Mouse (Mus musculus) right cerebral cortex, postnatal 4 days (tissue): ENCODE data around the gene Anks1b.

Experiments used
- DNase-seq: peaks from one replicate; pipeline ENCODE4 v3.0.0-alpha.2; 2022

The Anks1b gene

GRCm38 (mm10) chr10:90970560-90970959 is 1097.3 kb downstream of the Anks1b start:
- DNase-seq: no peak

GRCm38 (mm10) chr10:90974084-90974483 is 1100.8 kb downstream of the Anks1b start:
- no peak for DNase-seq

DNA sequence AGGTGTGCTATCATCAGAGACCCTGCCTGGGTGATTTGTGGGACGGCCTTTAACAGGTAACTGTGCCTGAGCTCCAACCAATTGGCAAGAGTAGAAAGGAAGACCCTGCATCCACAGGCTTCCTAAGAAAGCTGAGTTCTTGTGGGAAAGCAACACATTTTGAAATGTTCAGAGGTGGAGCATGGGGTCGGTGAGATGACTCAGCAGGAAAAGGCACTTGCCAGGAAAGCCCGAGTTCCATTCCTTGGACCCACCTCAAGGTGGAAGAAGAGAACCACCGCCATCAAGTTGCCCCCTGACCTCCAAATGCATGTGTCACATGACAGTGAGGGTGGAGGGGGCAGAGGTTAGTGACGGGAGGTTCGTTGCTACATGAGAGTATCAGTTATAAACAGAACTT is 1101.2 kb downstream of the Anks1b start:
- DNase-seq: no peak

DNA sequence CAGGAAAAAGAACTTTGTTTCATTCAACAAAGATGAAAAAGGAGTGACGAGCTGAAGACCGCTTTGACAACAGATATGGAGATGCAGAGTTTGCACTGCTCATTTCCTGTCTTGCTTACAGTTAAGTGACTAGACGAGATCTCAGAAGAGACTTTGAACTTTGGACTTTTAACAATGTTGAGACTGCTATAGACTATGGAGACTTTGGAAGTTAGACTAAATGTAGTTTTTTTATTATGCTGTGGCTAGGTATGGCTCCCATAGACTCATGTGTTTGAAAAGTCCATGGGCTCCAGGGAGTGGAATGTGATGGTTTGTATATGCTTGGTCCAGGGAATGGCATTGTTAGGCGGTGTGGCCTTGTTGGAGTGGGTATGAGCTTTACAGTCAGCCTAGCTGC is 1108.5 kb downstream of the Anks1b start:
- DNase-seq: no peak

DNA sequence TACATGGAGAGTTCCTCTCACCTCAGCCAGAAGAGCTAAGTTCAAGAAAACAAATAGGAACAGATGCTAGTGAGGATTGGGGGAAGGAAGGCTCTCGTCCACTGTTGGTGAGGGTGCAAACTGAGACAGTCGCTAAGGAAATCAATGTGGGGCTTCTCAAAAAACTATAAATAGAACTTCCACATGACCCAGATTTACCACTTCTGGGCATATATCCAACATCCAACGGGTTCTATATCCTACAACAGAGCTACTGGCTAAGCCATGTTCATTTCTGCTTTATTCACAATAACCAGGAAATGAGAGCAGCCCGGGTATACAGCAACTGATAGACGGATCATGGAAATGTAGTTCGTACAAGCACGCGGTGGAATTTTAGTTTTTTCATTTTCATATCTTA is 1109.7 kb downstream of the Anks1b start:
- DNase-seq: no peak

DNA sequence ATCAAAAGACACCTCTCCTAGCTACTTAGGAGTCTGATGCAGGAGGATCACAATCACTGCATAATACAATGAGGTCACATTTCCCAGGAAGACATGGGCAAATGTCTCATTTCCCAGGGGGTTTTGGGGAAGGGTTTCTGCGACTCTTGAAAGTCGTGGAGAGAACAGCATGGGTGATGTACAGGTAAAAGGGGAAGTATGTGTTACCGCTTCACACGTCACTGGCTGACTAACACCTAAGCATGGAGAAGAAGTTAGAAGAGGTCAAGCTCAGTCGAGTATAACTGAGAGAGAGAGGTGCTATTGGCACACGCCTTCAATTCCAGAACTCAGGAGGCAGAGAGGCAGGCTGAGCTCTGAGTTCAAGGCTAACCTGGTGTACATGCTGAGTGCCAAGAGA is 1117.0 kb downstream of the Anks1b start:
- no peak for DNase-seq

DNA sequence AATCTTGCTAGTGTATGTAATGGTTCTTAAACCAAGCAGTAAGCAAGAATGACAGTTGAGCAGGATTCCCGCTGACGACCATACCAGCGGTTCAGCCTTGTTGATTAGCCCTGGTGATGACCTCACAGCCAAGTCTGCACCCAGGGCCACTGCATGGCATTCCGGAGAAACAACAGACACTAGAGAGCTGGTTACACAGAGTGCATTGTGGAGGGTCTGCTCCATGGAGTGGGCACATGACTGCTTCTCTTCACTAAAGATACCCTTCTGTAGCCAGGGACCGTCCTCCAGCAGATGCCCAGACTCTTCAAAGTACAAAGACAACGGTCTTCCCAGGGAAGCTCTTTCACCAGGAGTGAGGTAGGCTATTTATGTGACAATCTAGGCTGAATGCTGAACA is 1118.9 kb downstream of the Anks1b start:
- no peak for DNase-seq

- no peak for DNase-seq
Measured at GRCm38 (mm10) chr10:90993869-90994268, 1120.6 kb downstream of the Anks1b start.

GRCm38 (mm10) chr10:90999899-91000298 is 1126.6 kb downstream of the Anks1b start:
- DNase-seq: no peak

- no peak for DNase-seq
Measured at GRCm38 (mm10) chr10:91001421-91001820, 1128.1 kb downstream of the Anks1b start.

DNA sequence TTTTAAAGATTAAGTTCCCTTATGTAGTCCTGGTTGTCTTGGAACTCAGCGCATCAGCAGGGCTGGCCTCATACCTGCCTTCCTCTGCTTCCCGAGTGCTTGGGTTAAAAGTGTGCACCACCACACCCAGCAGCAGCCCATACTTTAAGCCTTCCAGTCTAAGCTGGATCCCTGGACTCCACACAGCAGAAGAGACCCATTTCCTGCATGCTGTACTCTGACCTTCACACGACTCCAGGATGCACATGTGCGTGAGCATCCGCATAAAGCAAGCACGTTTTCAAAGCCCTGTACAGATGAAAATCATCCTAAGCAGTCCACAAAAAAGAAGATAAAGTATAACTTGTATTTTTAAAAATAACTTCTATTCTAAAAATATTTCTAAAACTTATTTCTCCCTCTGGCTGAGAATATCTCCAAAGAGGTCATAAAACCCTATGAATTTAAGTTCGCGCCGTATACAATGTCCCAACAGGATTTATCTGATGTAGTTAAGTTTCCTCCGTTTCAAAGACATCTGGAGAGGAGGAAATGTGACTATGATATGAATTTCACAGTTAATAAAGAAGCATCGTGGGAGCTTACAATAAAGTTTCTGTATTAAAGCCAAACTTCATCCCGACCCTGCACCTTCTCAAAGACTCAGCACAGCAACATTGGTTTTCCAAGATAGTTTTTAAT is 1132.7 kb downstream of the Anks1b start:
- no peak for DNase-seq
